Mouse (Mus musculus) thymus, adult 2 months (tissue): ENCODE data around the gene Aars. TPM values are rescaled to one million over a fixed set of nuclear protein-coding genes. Genes with fewer than 3 reads are reported as not detected.
"Not testable (repeated sequence)": the region's sequence is repeated elsewhere in the genome, so short reads cannot be mapped to it uniquely, and the experiment has no call there.

Source experiments
- DNase-seq: peaks from one replicate; pipeline ENCODE4 v3.0.0; 2021
- H3K27ac ChIP-seq: fragments of 200-500 bp; 2 replicates; pipeline ENCODE4 v1.5.1; 2012; ENCODE audit warnings: low read length, control low read depth; ENCODE audit not compliant: control insufficient read depth, insufficient read depth
- H3K27me3 ChIP-seq: fragments of 200-500 bp; 2 replicates; pipeline ENCODE4 v1.6.1; 2012; ENCODE audit warnings: mild to moderate bottlenecking, low read length, moderate library complexity, mixed read lengths; ENCODE audit not compliant: control insufficient read depth, insufficient read depth
- H3K36me3 ChIP-seq: fragments of 200-500 bp; 2 replicates; pipeline ENCODE4 v1.6.1; 2012; ENCODE audit warnings: mild to moderate bottlenecking, low read length, moderate library complexity; ENCODE audit not compliant: control insufficient read depth, insufficient read depth
- H3K4me1 ChIP-seq: fragments of 200-500 bp; replicated peaks from 2 replicates; pipeline ENCODE4 v1.6.1; 2012; ENCODE audit warnings: low read length; ENCODE audit not compliant: control insufficient read depth, insufficient read depth
- H3K4me3 ChIP-seq: fragments of 200-500 bp; 2 replicates; pipeline ENCODE4 v1.5.1; 2012; ENCODE audit warnings: mild to moderate bottlenecking, low read length, control low read depth, moderate library complexity; ENCODE audit not compliant: control insufficient read depth, insufficient read depth
- CTCF ChIP-seq: fragments of 200-500 bp; IDR thresholded peaks from 2 replicates; pipeline ENCODE4 v1.5.1; 2012; ENCODE audit warnings: mild to moderate bottlenecking, control low read depth, low read length, moderate library complexity, borderline replicate concordance; ENCODE audit not compliant: control insufficient read depth, poor library complexity, insufficient read depth; ENCODE audit errors: extremely low read depth
- POLR2A ChIP-seq: fragments of 200-500 bp; IDR thresholded peaks from 2 replicates; pipeline ENCODE4 v1.6.1; 2012; ENCODE audit warnings: mild to moderate bottlenecking, low read length, control low read depth, moderate library complexity; ENCODE audit not compliant: control insufficient read depth, poor library complexity, insufficient read depth; ENCODE audit errors: extremely low read depth
- WGBS: fragments of 180-500 bp; shearing (Covaris S2); methylation state at CpG from one replicate; pipeline ENCODE4 v1.1.7; 2018; 5-methylcytosine and 5-hydroxymethylcytosine counted together
- polyA plus RNA-seq: library from polyadenylated mRNA; depleted of rRNA; stranded (reverse); fragments of >200 nt; gene quantifications from 2 replicates; pipeline ENCODE4 v1.2.3, GENCODE M21; 2012

Aars gene
- polyA plus RNA-seq, 1 experiment, result 27.4 TPM

GRCm38 (mm10) chr8:111066308-111066707, 33.4 kb downstream of the Aars start:
- DNase-seq, result no peak
- 71% methylated on average over 4 of the region's 4 CpGs for WGBS
- Histone ChIP-seq H3K36me3 (no peaks in the 10 kb centered on the region), H3K4me3 (no peak overlapping the region), H3K27ac (no peak overlapping the region), H3K27me3 (no peaks in the 10 kb centered on the region), H3K4me1 (peaks cover 7% of the 10 kb centered on the region; the same call in 1 of the 2 replicates)
- TF ChIP-seq CTCF (no peak), POLR2A (no peak)

GRCm38 (mm10) chr8:111067439-111067838, 34.5 kb downstream of the Aars start:
- H3K36me3 ChIP-seq, result no peaks in the 10 kb centered on the region
- TF ChIP-seq POLR2A (no peak), CTCF (no peak)
- WGBS, result 61% methylated on average over 10 of the region's 10 CpGs
- H3K27me3 ChIP-seq, result no peaks in the 10 kb centered on the region
- H3K4me3 ChIP-seq, result no peak overlapping the region
- H3K4me1 ChIP-seq, result 0 out of 2 replicates have a peak, but pooled peaks cover 2% of the 10 kb centered on the region
- no peak for DNase-seq
- no peak overlapping the region for H3K27ac ChIP-seq

GRCm38 (mm10) chr8:111068660-111069059, 35.7 kb downstream of the Aars start:
- DNase-seq, H3K4me3 ChIP-seq, H3K4me1 ChIP-seq, H3K36me3 ChIP-seq, H3K27ac ChIP-seq, H3K27me3 ChIP-seq: not testable (repeated sequence)
- WGBS, result 97% methylated on average over 9 of the region's 9 CpGs

- WGBS, result 88% methylated on average over 3 of the region's 3 CpGs
- no peaks in the 10 kb centered on the region for H3K27me3 ChIP-seq
- H3K27ac ChIP-seq, result no peak overlapping the region
- no peaks in the 10 kb centered on the region for H3K36me3 ChIP-seq
- DNase-seq, result no peak
- no peaks in the 10 kb centered on the region for H3K4me1 ChIP-seq
- no peak for TF ChIP-seq CTCF
- no peak for TF ChIP-seq POLR2A
- H3K4me3 ChIP-seq, result no peak overlapping the region
Observed at GRCm38 (mm10) chr8:111075926-111076325, 43.0 kb downstream of the Aars start.

GRCm38 (mm10) chr8:111079461-111079860, 46.5 kb downstream of the Aars start:
- 86% methylated on average over 5 of the region's 5 CpGs for WGBS
- Histone ChIP-seq H3K27me3 (no peaks in the 10 kb centered on the region), H3K4me1 (no peaks in the 10 kb centered on the region), H3K4me3 (no peak overlapping the region), H3K36me3 (no peaks in the 10 kb centered on the region), H3K27ac (no peak overlapping the region)
- no peak for TF ChIP-seq CTCF
- TF ChIP-seq POLR2A, result no peak
- no peak for DNase-seq

GRCm38 (mm10) chr8:111079861-111080271, 46.9 kb downstream of the Aars start:
- no peak overlapping the region for H3K27ac ChIP-seq
- no peak for DNase-seq
- no peak overlapping the region for H3K4me3 ChIP-seq
- no peaks in the 10 kb centered on the region for H3K27me3 ChIP-seq
- no peaks in the 10 kb centered on the region for H3K4me1 ChIP-seq
- TF ChIP-seq POLR2A, result no peak
- no peak for TF ChIP-seq CTCF
- WGBS, result 62% methylated on average over 6 of the region's 6 CpGs
- H3K36me3 ChIP-seq, result no peaks in the 10 kb centered on the region

GRCm38 (mm10) chr8:111081580-111082258, 48.8 kb downstream of the Aars start:
- 76% methylated on average over 12 of the region's 12 CpGs for WGBS
- Histone ChIP-seq H3K36me3 (no peaks in the 10 kb centered on the region), H3K27me3 (no peaks in the 10 kb centered on the region), H3K27ac (no peak overlapping the region), H3K4me3 (no peak overlapping the region), H3K4me1 (no peaks in the 10 kb centered on the region)
- no peak for DNase-seq
- TF ChIP-seq CTCF (no peak), POLR2A (no peak)

- not testable (repeated sequence) for H3K27ac ChIP-seq, H3K36me3 ChIP-seq, H3K4me1 ChIP-seq, H3K27me3 ChIP-seq, H3K4me3 ChIP-seq, DNase-seq
- WGBS, result 95% methylated on average over 5 of the region's 5 CpGs
Observed at GRCm38 (mm10) chr8:111083936-111084335, 51.0 kb downstream of the Aars start.
